Mouse (Mus musculus): ENCODE results near the gene Capn9. TPM values are rescaled to one million over a fixed set of nuclear protein-coding genes. Genes with fewer than 3 reads are reported as not detected.

Capn9 gene
- polyA plus RNA-seq, 1 experiment: not detected

- no peaks in the 10 kb centered on the region for H3K27me3 ChIP-seq (replicated peaks)
- H3K4me1 ChIP-seq: no peaks in the 10 kb centered on the region
- H3K4me3 ChIP-seq (replicated peaks): no peak overlapping the region
- peaks cover 98% of the 10 kb centered on the region for H3K36me3 ChIP-seq (replicated peaks; ENCODE audit: low read length)
- no peaks in the 10 kb centered on the region for H3K9me3 ChIP-seq
- TF ChIP-seq FLI1 (IDR thresholded peaks at IDR 0.05; ENCODE audit: low read length): no peak
- no peak for TF ChIP-seq GATA1 (IDR thresholded peaks at IDR 0.05; ENCODE audit: borderline replicate concordance, low read length)
These were observed 29.1 kb upstream of the Capn9 start for GRCm38 (mm10) chr8:124546815-124547214.

GRCm38 (mm10) chr8:124547269-124547668 is 28.6 kb upstream of the Capn9 start:
- no peaks in the 10 kb centered on the region for H3K9me3 ChIP-seq

GRCm38 (mm10) chr8:124548187-124548586 is 27.7 kb upstream of the Capn9 start:
- H3K4me3 ChIP-seq (replicated peaks): no peak overlapping the region
- no peaks in the 10 kb centered on the region for H3K4me1 ChIP-seq
- TF ChIP-seq GATA1 (IDR thresholded peaks at IDR 0.05; ENCODE audit: borderline replicate concordance, low read length) (no peak), FLI1 (IDR thresholded peaks at IDR 0.05; ENCODE audit: low read length) (no peak)
- no peaks in the 10 kb centered on the region for H3K27me3 ChIP-seq (replicated peaks)
- H3K36me3 ChIP-seq (replicated peaks; ENCODE audit: low read length): peaks cover 96% of the 10 kb centered on the region
- no peaks in the 10 kb centered on the region for H3K9me3 ChIP-seq

More at GRCm38 (mm10) chr8:124547269-124547668, 28.6 kb upstream of the Capn9 start:
- TF ChIP-seq GATA1 (IDR thresholded peaks at IDR 0.05; ENCODE audit: borderline replicate concordance, low read length) (no peak), FLI1 (IDR thresholded peaks at IDR 0.05; ENCODE audit: low read length) (no peak)
- H3K4me1 ChIP-seq: no peaks in the 10 kb centered on the region
- H3K36me3 ChIP-seq (replicated peaks; ENCODE audit: low read length): peaks cover 98% of the 10 kb centered on the region
- no peak overlapping the region for H3K4me3 ChIP-seq (replicated peaks)
- H3K27me3 ChIP-seq (replicated peaks): no peaks in the 10 kb centered on the region

GRCm38 (mm10) chr8:124551011-124551661 is 24.8 kb upstream of the Capn9 start:
- Histone ChIP-seq H3K4me1 (peaks cover 8% of the 10 kb centered on the region; the same call in 1 of the 2 replicates), H3K36me3 (replicated peaks; ENCODE audit: low read length) (peaks cover 68% of the 10 kb centered on the region), H3K27me3 (replicated peaks) (no peaks in the 10 kb centered on the region), H3K4me3 (replicated peaks) (no peak overlapping the region), H3K9me3 (no peaks in the 10 kb centered on the region)
- no peak for TF ChIP-seq GATA1 (IDR thresholded peaks at IDR 0.05; ENCODE audit: borderline replicate concordance, low read length)
- TF ChIP-seq FLI1 (IDR thresholded peaks at IDR 0.05; ENCODE audit: low read length): no peak

GRCm38 (mm10) chr8:124555113-124555750 is 20.7 kb upstream of the Capn9 start:
- Histone ChIP-seq H3K9me3 (no peaks in the 10 kb centered on the region), H3K4me1 (peaks cover 43% of the 10 kb centered on the region), H3K27me3 (replicated peaks) (peaks cover 16% of the 10 kb centered on the region), H3K4me3 (replicated peaks) (no peak overlapping the region), H3K36me3 (replicated peaks; ENCODE audit: low read length) (peaks cover 28% of the 10 kb centered on the region)
- TF ChIP-seq FLI1 (IDR thresholded peaks at IDR 0.05; ENCODE audit: low read length) (no peak), GATA1 (IDR thresholded peaks at IDR 0.05; ENCODE audit: borderline replicate concordance, low read length) (no peak)

- Histone ChIP-seq H3K27me3 (replicated peaks) (peaks cover 22% of the 10 kb centered on the region), H3K4me1 (peaks cover 53% of the 10 kb centered on the region), H3K9me3 (no peaks in the 10 kb centered on the region), H3K4me3 (replicated peaks) (no peak overlapping the region), H3K36me3 (replicated peaks; ENCODE audit: low read length) (peaks cover 19% of the 10 kb centered on the region)
- no peak for TF ChIP-seq FLI1 (IDR thresholded peaks at IDR 0.05; ENCODE audit: low read length)
These were observed 19.7 kb upstream of the Capn9 start for GRCm38 (mm10) chr8:124556164-124556563.

- Histone ChIP-seq H3K4me3 (replicated peaks) (no peak overlapping the region), H3K9me3 (no peaks in the 10 kb centered on the region), H3K36me3 (replicated peaks; ENCODE audit: low read length) (peaks cover 14% of the 10 kb centered on the region), H3K27me3 (replicated peaks) (peaks cover 22% of the 10 kb centered on the region), H3K4me1 (peaks cover 58% of the 10 kb centered on the region)
- TF ChIP-seq FLI1 (IDR thresholded peaks at IDR 0.05; ENCODE audit: low read length): no peak
- no peak for TF ChIP-seq GATA1 (IDR thresholded peaks at IDR 0.05; ENCODE audit: borderline replicate concordance, low read length)
These were observed 19.3 kb upstream of the Capn9 start for GRCm38 (mm10) chr8:124556658-124557057.

- no peak for TF ChIP-seq FLI1 (IDR thresholded peaks at IDR 0.05; ENCODE audit: low read length)
- no peak for TF ChIP-seq GATA1 (IDR thresholded peaks at IDR 0.05; ENCODE audit: borderline replicate concordance, low read length)
- H3K27me3 ChIP-seq (replicated peaks): peaks cover 23% of the 10 kb centered on the region
- H3K9me3 ChIP-seq: no peaks in the 10 kb centered on the region
- H3K4me3 ChIP-seq (replicated peaks): peak overlapping the region; percentile 25
- H3K36me3 ChIP-seq (replicated peaks; ENCODE audit: low read length): peaks cover 6% of the 10 kb centered on the region
- H3K4me1 ChIP-seq: peaks cover 66% of the 10 kb centered on the region
These were observed 18.4 kb upstream of the Capn9 start for GRCm38 (mm10) chr8:124557476-124557875.

- H3K27me3 ChIP-seq (replicated peaks): peaks cover 79% of the 10 kb centered on the region
- H3K36me3 ChIP-seq (replicated peaks; ENCODE audit: low read length): no peaks in the 10 kb centered on the region
- no peak overlapping the region for H3K4me3 ChIP-seq (replicated peaks)
- H3K9me3 ChIP-seq: no peaks in the 10 kb centered on the region
- no peak for TF ChIP-seq FLI1 (IDR thresholded peaks at IDR 0.05; ENCODE audit: low read length)
- no peak for TF ChIP-seq GATA1 (IDR thresholded peaks at IDR 0.05; ENCODE audit: borderline replicate concordance, low read length)
- peaks cover 44% of the 10 kb centered on the region for H3K4me1 ChIP-seq
These were observed 8.8 kb upstream of the Capn9 start for GRCm38 (mm10) chr8:124567126-124567525.

- Histone ChIP-seq H3K9me3 (no peaks in the 10 kb centered on the region), H3K27me3 (replicated peaks) (peaks cover 77% of the 10 kb centered on the region), H3K4me3 (replicated peaks) (no peak overlapping the region), H3K36me3 (replicated peaks; ENCODE audit: low read length) (no peaks in the 10 kb centered on the region), H3K4me1 (peaks cover 42% of the 10 kb centered on the region)
- no peak for TF ChIP-seq GATA1 (IDR thresholded peaks at IDR 0.05; ENCODE audit: borderline replicate concordance, low read length)
- TF ChIP-seq FLI1 (IDR thresholded peaks at IDR 0.05; ENCODE audit: low read length): no peak
These were observed 8.3 kb upstream of the Capn9 start for GRCm38 (mm10) chr8:124567584-124567983.
